Mouse (Mus musculus): ENCODE data around the gene Plekhh1. TPM values are rescaled to one million over a fixed set of nuclear protein-coding genes. Genes with fewer than 3 reads are reported as not detected.

Gene Plekhh1
- polyA plus RNA-seq, 1 experiment from 2014 or later, result 1.7 TPM

DNA sequence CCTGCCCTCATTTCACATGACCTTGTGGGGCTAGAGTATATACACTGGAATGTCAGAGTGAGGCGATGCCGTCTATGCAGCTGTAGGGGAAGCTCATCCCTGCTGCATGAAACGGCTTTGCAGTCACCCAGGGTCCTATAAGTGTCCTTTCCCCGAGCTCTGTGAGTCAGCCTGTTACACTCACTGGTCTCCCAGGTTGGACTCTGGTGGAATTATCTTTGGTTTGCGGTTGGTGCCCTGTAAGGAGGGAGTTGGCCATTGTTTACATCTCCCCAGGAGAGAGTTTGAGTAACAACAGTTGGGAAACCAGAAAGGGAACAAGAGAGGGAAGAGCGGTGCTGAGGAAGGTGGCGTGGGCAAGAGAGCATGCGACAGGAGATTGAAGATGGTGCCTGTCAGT, 10.7 kb downstream of the Plekhh1 start:
- WGBS, result 77% methylated on average over 8 of the region's 8 CpGs
- Histone ChIP-seq H3K9me3 (no peaks in the 10 kb centered on the region), H3K4me3 (no peak overlapping the region), H3K4me1 (no peaks in the 10 kb centered on the region), H3K4me2 (replicated peaks) (no peak overlapping the region), H3K9ac (replicated peaks) (no peak overlapping the region), H3K27ac (replicated peaks) (no peak overlapping the region), H3K27me3 (no peaks in the 10 kb centered on the region), H3K36me3 (no peaks in the 10 kb centered on the region)
- no peak for ATAC-seq (replicated peaks)

GRCm38 (mm10) chr12:79040201-79040827, 11.4 kb downstream of the Plekhh1 start:
- H3K4me2 ChIP-seq (replicated peaks), result no peak overlapping the region
- H3K36me3 ChIP-seq, result no peaks in the 10 kb centered on the region
- no peak overlapping the region for H3K27ac ChIP-seq (replicated peaks)
- H3K9ac ChIP-seq (replicated peaks), result no peak overlapping the region
- ATAC-seq (replicated peaks), result no peak
- H3K4me3 ChIP-seq, result no peak overlapping the region
- 93% methylated on average over 11 of the region's 11 CpGs for whole genome bisulfite sequencing
- no peaks in the 10 kb centered on the region for H3K27me3 ChIP-seq
- no peaks in the 10 kb centered on the region for H3K9me3 ChIP-seq
- H3K4me1 ChIP-seq, result no peaks in the 10 kb centered on the region

GRCm38 (mm10) chr12:79041436-79041835, 12.5 kb downstream of the Plekhh1 start:
- Histone ChIP-seq H3K4me1 (no peaks in the 10 kb centered on the region), H3K27ac (replicated peaks) (no peak overlapping the region), H3K27me3 (no peaks in the 10 kb centered on the region), H3K9ac (replicated peaks) (no peak overlapping the region), H3K36me3 (no peaks in the 10 kb centered on the region), H3K4me2 (replicated peaks) (no peak overlapping the region), H3K9me3 (no peaks in the 10 kb centered on the region), H3K4me3 (no peak overlapping the region)
- ATAC-seq (replicated peaks), result no peak

DNA sequence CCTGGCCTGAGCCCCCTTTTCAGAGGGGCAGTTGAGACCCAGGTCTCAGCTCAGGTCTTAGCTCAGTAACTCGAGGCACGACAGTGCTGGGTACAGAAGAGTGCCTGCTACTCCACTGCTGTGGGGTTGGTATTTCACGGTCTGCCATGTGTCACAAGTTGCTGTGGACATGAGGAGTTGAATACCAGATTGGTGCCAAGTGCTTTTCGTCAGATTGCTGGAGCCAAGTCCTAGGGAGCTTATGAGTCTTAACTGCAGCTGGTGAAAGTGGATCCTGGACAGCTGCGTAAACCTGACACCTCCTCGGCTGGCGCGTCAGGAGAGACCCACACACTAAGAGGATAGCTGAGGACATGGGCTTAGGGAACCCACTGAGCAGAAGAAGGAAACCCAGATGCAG, 15.7 kb downstream of the Plekhh1 start:
- H3K4me2 ChIP-seq (replicated peaks), result no peak overlapping the region
- WGBS, result 83% methylated on average over 8 of the region's 8 CpGs
- no peak overlapping the region for H3K4me3 ChIP-seq
- H3K9me3 ChIP-seq, result no peaks in the 10 kb centered on the region
- ATAC-seq (replicated peaks), result no peak
- no peak overlapping the region for H3K27ac ChIP-seq (replicated peaks)
- no peaks in the 10 kb centered on the region for H3K36me3 ChIP-seq
- no peaks in the 10 kb centered on the region for H3K27me3 ChIP-seq
- no peak overlapping the region for H3K9ac ChIP-seq (replicated peaks)
- no peaks in the 10 kb centered on the region for H3K4me1 ChIP-seq

DNA sequence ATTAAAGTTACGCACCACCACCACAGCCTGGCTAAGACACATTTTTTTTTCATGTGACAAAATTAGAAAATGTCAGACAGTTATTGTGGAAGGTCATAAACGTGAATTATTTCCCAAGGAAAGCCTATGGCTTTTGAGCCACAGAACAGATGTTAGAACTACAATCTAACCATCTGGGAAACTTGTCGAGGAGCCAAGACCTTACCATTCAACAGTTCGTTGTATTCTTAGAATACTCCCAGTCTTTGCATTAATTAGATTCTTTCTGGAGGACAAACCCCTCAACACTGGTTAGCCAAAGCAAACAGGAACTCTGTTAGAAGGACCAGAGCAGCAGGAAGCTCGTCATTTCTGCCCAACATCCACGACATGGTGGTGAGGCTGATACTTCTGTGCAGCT, 17.2 kb downstream of the Plekhh1 start:
- Histone ChIP-seq H3K36me3 (0 out of 2 replicates have a peak, but pooled peaks cover 4% of the 10 kb centered on the region), H3K9me3 (no peaks in the 10 kb centered on the region), H3K4me2 (replicated peaks) (no peak overlapping the region), H3K4me1 (no peaks in the 10 kb centered on the region), H3K27me3 (no peaks in the 10 kb centered on the region), H3K27ac (replicated peaks) (no peak overlapping the region), H3K9ac (replicated peaks) (no peak overlapping the region), H3K4me3 (no peak overlapping the region)
- ATAC-seq (replicated peaks), result no peak
- 52% methylated on average over 6 of the region's 6 CpGs for WGBS

- Histone ChIP-seq H3K27ac (replicated peaks) (no peak overlapping the region), H3K27me3 (no peaks in the 10 kb centered on the region), H3K4me3 (no peak overlapping the region), H3K9me3 (no peaks in the 10 kb centered on the region), H3K4me2 (replicated peaks) (no peak overlapping the region), H3K4me1 (no peaks in the 10 kb centered on the region), H3K9ac (replicated peaks) (no peak overlapping the region), H3K36me3 (0 out of 2 replicates have a peak, but pooled peaks cover 4% of the 10 kb centered on the region)
- no peak for ATAC-seq (replicated peaks)
- WGBS, result 89% methylated on average over 7 of the region's 7 CpGs
These were observed 18.2 kb downstream of the Plekhh1 start for GRCm38 (mm10) chr12:79047203-79047602.

DNA sequence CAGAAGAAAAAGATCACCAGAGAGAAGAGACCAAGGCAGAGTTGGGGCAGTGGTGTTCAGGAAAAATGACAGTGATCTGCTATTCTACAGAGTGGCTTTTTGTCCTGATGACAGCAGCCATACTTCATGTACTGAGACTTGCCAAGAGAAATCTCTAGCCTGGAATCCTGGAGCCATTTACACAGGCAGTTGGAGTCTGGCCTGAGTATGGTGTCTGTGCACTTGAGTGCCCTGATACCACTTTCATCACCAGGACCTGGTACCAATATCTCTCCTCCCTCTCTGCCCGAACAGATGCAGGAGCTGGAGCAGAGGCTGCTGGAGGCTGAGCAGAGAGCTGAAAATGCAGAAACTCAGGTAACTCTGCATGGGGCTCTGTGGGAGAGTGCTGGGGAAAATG, 19.9 kb downstream of the Plekhh1 start:
- WGBS, result 84% methylated on average over 1 of the region's 1 CpGs
- Histone ChIP-seq H3K27ac (replicated peaks) (no peak overlapping the region), H3K4me3 (no peak overlapping the region), H3K27me3 (no peaks in the 10 kb centered on the region), H3K9ac (replicated peaks) (no peak overlapping the region), H3K4me2 (replicated peaks) (no peak overlapping the region), H3K36me3 (peaks cover 4% of the 10 kb centered on the region; the same call in 1 of the 2 replicates), H3K9me3 (no peaks in the 10 kb centered on the region), H3K4me1 (no peaks in the 10 kb centered on the region)
- ATAC-seq (replicated peaks), result no peak

DNA sequence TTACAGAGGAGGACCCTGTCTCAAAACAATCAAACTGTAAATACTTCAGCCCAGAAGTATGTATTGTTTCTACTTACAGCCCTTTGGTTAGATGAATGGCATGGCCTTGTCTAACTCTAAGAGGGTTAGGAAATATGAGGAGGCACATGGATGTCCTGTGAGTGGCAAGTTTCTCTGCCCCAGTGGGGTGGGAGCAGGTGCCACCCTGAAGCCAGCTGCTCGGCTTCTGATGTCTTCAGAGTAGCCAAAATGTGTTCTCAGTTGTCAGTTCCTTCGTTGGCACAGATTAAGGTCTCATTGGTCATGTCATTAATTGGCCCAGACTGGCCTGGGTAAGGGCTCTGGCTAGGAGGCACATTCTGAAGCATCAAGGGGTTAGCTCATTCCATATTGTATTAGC, 20.8 kb downstream of the Plekhh1 start:
- Histone ChIP-seq H3K4me2 (replicated peaks) (no peak overlapping the region), H3K27me3 (no peaks in the 10 kb centered on the region), H3K4me1 (no peaks in the 10 kb centered on the region), H3K4me3 (no peak overlapping the region), H3K9me3 (no peaks in the 10 kb centered on the region), H3K36me3 (peaks cover 4% of the 10 kb centered on the region; the same call in 1 of the 2 replicates), H3K27ac (replicated peaks) (no peak overlapping the region), H3K9ac (replicated peaks) (no peak overlapping the region)
- no peak for ATAC-seq (replicated peaks)
- 79% methylated on average over 2 of the region's 2 CpGs for WGBS

GRCm38 (mm10) chr12:79050545-79051212, 21.7 kb downstream of the Plekhh1 start:
- Histone ChIP-seq H3K27ac (replicated peaks) (no peak overlapping the region), H3K27me3 (no peaks in the 10 kb centered on the region), H3K4me2 (replicated peaks) (no peak overlapping the region), H3K9ac (replicated peaks) (no peak overlapping the region), H3K4me3 (no peak overlapping the region), H3K36me3 (peaks cover 4% of the 10 kb centered on the region; the same call in 1 of the 2 replicates), H3K4me1 (no peaks in the 10 kb centered on the region), H3K9me3 (no peaks in the 10 kb centered on the region)
- 91% methylated on average over 3 of the region's 3 CpGs for WGBS
- no peak for ATAC-seq (replicated peaks)

GRCm38 (mm10) chr12:79052073-79052472, 23.1 kb downstream of the Plekhh1 start:
- no peak for ATAC-seq (replicated peaks)
- Histone ChIP-seq H3K36me3 (peaks cover 4% of the 10 kb centered on the region; the same call in 1 of the 2 replicates), H3K27me3 (no peaks in the 10 kb centered on the region), H3K4me3 (no peak overlapping the region), H3K27ac (replicated peaks) (no peak overlapping the region), H3K9me3 (no peaks in the 10 kb centered on the region), H3K9ac (replicated peaks) (no peak overlapping the region), H3K4me1 (no peaks in the 10 kb centered on the region), H3K4me2 (replicated peaks) (no peak overlapping the region)
- WGBS, result 81% methylated on average over 2 of the region's 2 CpGs

- no peak for ATAC-seq (replicated peaks)
- no peak overlapping the region for H3K9ac ChIP-seq (replicated peaks)
- H3K4me2 ChIP-seq (replicated peaks), result no peak overlapping the region
- no peak overlapping the region for H3K27ac ChIP-seq (replicated peaks)
- 91% methylated on average over 7 of the region's 7 CpGs for WGBS
- no peaks in the 10 kb centered on the region for H3K27me3 ChIP-seq
- H3K36me3 ChIP-seq, result peaks cover 2% of the 10 kb centered on the region; the same call in 1 of the 2 replicates
- no peaks in the 10 kb centered on the region for H3K9me3 ChIP-seq
- no peaks in the 10 kb centered on the region for H3K4me1 ChIP-seq
- H3K4me3 ChIP-seq, result no peak overlapping the region
These were observed 26.3 kb downstream of the Plekhh1 start for GRCm38 (mm10) chr12:79055276-79055675.

DNA sequence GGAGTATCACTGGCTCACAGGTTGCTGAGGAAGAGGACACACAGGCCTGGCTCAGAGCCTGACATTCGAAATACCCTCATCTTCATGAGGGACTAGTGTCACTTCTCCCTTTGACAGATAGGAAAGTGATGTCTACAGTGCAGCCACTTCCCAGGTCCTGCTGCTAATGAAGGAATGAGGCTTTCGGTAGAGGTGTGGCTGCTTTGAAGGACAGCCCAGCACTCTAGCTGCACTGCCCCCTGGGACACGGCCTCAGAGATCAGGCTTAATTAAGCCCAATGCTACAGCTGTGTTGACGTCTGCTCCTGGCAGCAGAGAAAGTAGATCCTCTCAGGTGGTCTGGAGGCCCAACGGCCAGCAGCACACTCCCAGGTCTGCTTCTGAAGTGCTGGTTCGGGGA, 30.6 kb downstream of the Plekhh1 start:
- WGBS, result 80% methylated on average over 6 of the region's 6 CpGs
- no peaks in the 10 kb centered on the region for H3K27me3 ChIP-seq
- no peaks in the 10 kb centered on the region for H3K36me3 ChIP-seq
- no peak for ATAC-seq (replicated peaks)
- no peak overlapping the region for H3K9ac ChIP-seq (replicated peaks)
- H3K27ac ChIP-seq (replicated peaks), result no peak overlapping the region
- H3K4me1 ChIP-seq, result no peaks in the 10 kb centered on the region
- H3K4me2 ChIP-seq (replicated peaks), result no peak overlapping the region
- H3K4me3 ChIP-seq, result no peak overlapping the region
- H3K9me3 ChIP-seq, result no peaks in the 10 kb centered on the region

DNA sequence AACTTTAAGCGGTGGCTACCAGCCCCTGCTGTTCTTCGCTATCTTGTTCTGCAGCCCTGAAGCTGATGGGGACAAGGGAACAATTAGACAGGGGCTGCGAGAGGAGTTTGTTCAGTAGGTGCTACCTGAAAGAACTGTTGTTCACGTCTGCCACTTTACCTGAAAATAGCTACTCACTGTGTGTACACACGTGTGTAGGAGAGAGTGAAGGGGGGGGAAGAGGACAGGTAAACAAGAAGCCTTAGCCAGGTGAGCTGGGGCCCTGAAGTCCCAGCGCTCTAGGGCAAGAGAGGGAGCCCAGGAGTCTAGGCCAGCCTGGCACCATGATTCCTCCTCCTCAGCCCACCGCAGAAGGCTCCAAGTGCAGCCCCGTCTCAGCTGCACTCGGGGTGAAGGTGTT, 31.2 kb downstream of the Plekhh1 start:
- Histone ChIP-seq H3K4me1 (no peaks in the 10 kb centered on the region), H3K4me3 (no peak overlapping the region), H3K4me2 (replicated peaks) (no peak overlapping the region), H3K27me3 (no peaks in the 10 kb centered on the region), H3K9me3 (no peaks in the 10 kb centered on the region), H3K9ac (replicated peaks) (no peak overlapping the region), H3K36me3 (no peaks in the 10 kb centered on the region), H3K27ac (replicated peaks) (no peak overlapping the region)
- WGBS, result 94% methylated on average over 9 of the region's 9 CpGs
- ATAC-seq (replicated peaks), result no peak
